Mouse (Mus musculus): ENCODE measurements around the gene Zfp839. TPM values are rescaled to one million over a fixed set of nuclear protein-coding genes. Genes with fewer than 3 reads are reported as not detected.

The Zfp839 gene
- total RNA-seq, 4 experiments from 2014 or later: 10.5 to 12.1 (median 11.1) TPM

- no peak for DNase-seq (ENCODE audit: low spot score)
Measured at GRCm38 (mm10) chr12:110875351-110875750, 25.3 kb downstream of the Zfp839 start.

- DNase-seq (ENCODE audit: low spot score): no peak
Measured at GRCm38 (mm10) chr12:110882291-110882690, 32.2 kb downstream of the Zfp839 start.

GRCm38 (mm10) chr12:110885251-110885650, 35.2 kb downstream of the Zfp839 start:
- no peak for DNase-seq (ENCODE audit: low spot score)

GRCm38 (mm10) chr12:110888106-110888505, 38.1 kb downstream of the Zfp839 start:
- no peak for DNase-seq (ENCODE audit: low spot score)

GRCm38 (mm10) chr12:110888606-110889005, 38.6 kb downstream of the Zfp839 start:
- DNase-seq (ENCODE audit: low spot score): no peak

GRCm38 (mm10) chr12:110889036-110890020, 39.3 kb downstream of the Zfp839 start, which contains the start of the genes Cinp and Tecpr2:
Gene Cinp (minus strand): TSS chr12:110889145.
Gene Tecpr2 (plus strand): TSS chr12:110889264.
- DNase-seq (ENCODE audit: low spot score): peak; percentile 94

GRCm38 (mm10) chr12:110891887-110892286, 41.8 kb downstream of the Zfp839 start:
- no peak for DNase-seq (ENCODE audit: low spot score)

- no peak for DNase-seq (ENCODE audit: low spot score)
Measured at GRCm38 (mm10) chr12:110902106-110902505, 52.1 kb downstream of the Zfp839 start.

GRCm38 (mm10) chr12:110903536-110903935, 53.5 kb downstream of the Zfp839 start:
- no peak for DNase-seq (ENCODE audit: low spot score)

GRCm38 (mm10) chr12:110907845-110908244, 57.8 kb downstream of the Zfp839 start:
- no peak for DNase-seq (ENCODE audit: low spot score)

GRCm38 (mm10) chr12:110909962-110910361, 59.9 kb downstream of the Zfp839 start:
- DNase-seq (ENCODE audit: low spot score): no peak

GRCm38 (mm10) chr12:110915761-110916160, 65.7 kb downstream of the Zfp839 start:
- no peak for DNase-seq (ENCODE audit: low spot score)

Other genes starting within 250 kb of the Zfp839 start
- gene Dync1h1, start 248.8 kb upstream of the Zfp839 start, total RNA-seq (2022): 100 to 1,000 TPM; 116 to 156 (median 139) TPM
- gene 1700001K19Rik, start 167.6 kb upstream of the Zfp839 start, total RNA-seq (2022): not detected
- 100 to 1,000 TPM; 124 to 228 (median 180) TPM for gene Hsp90aa1, start 147.5 kb upstream of the Zfp839 start, total RNA-seq (2022)
- 10 to 100 TPM; 30.9 to 36.7 (median 32.3) TPM for gene Wdr20, start 112.3 kb upstream of the Zfp839 start, total RNA-seq (2022)
- under 1 TPM; 0.50 to 0.80 (median 0.70) TPM for gene Mok, start 9.3 kb upstream of the Zfp839 start, total RNA-seq (2022)
- 10 to 100 TPM; 21.7 to 28.5 (median 27.8) TPM for gene Cinp, start 38.9 kb downstream of the Zfp839 start, total RNA-seq (2022)
- 1 to 10 TPM; 4.9 to 5.8 (median 5.3) TPM for gene Tecpr2, start 39.0 kb downstream of the Zfp839 start, total RNA-seq (2022)
- gene Ankrd9, start 128.8 kb downstream of the Zfp839 start, total RNA-seq (2022): 10 to 100 TPM; 61.3 to 73.8 (median 68.6) TPM
- 10 to 100 TPM; 11.9 to 14.3 (median 13.4) TPM for gene Rcor1, start 189.1 kb downstream of the Zfp839 start, total RNA-seq (2022)